Mouse (Mus musculus): ENCODE data around the gene Unkl. TPM values are rescaled to one million over a fixed set of nuclear protein-coding genes. Genes with fewer than 3 reads are reported as not detected.

Gene Unkl
- polyA plus RNA-seq (2014; fragmentation: Illumina TruSeq; extraction: RNeasy Lipid Tissue Mini Kit (QIAGEN cat#74804); ENCODE audit: low read depth, low replicate concordance): 29.1 TPM

GRCm38 (mm10) chr17:25188150-25189031 is at the start of gene Unkl:
Unkl (plus strand) TSS chr17:25188397.

DNA sequence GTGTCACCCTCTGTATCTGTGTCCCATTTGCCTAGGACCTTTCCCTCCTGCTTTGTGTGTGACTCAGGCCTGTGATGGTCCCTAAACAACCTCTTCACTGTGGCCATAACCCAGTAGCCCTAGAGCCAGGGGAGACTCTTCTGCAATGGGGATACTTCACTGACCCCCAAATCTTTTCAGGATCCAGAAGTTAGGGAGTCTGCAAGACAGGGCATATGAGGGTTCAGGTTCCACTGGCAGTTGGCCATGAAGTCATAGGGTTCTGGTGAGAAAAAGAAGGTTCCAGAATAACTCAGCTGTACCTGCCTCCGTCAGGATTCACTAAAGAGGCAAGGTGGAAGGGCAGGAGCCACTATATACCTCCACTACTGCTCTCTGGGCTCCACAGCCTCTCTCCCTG is 26.0 kb upstream of the Unkl start, which contains the start of gene Ccdc154:
Gene Ccdc154, plus strand, starts transcription at position 301 of the 400 bp plus-strand sequence.

DNA sequence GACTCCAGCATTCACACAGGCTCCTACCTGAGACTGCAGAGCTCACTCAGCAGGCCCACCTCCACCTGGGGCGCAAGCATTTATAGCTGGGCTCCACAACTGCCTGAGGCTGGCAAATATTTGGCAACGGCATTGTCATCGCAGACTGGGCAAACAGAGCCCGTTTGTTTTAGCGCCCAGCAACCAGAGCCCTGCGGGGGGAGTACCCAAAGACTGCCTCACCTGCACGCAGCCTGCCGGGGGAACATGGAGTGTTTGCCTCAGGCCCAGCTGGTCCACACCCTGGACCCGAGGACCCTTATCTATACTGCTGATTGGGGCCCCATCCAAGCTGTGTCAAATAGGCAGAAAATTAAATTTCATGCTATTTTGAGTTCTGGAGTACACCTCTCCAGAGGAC is 12.8 kb upstream of the Unkl start, which contains the start of gene Gm38655:
Gene Gm38655, minus strand, starts transcription at position 61 of the 400 bp plus-strand sequence.

DNA sequence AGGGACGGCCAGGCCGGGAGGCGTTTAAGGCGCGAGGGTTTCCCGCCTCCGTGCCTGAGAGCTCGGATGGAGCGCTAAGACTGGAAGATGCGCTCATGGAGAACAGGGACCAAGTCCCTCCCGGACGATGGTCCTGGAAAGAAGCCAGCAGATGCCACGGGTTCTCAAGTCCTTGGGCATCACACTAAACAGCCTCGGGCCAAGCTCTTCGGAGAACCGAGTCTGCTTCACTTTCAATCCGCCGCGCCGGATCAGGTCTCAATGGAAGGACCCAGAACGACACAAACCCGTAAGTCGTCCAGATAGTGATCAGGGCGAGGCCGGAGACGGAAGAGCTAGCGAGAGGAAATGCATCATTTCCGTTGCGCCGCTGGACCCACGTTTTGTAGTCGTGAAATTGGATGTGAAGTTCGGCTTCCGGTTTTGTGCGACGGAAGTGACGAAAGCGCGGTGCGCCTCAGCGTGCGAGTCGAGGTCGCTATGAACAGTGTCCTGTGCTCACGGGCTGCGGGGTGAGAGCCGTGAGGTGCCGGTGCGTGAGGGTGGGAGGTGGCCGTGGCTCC is 4.0 kb upstream of the Unkl start, which contains the start of gene BC003965:
Gene BC003965, plus strand, starts transcription at position 426 of the 563 bp plus-strand sequence.

DNA sequence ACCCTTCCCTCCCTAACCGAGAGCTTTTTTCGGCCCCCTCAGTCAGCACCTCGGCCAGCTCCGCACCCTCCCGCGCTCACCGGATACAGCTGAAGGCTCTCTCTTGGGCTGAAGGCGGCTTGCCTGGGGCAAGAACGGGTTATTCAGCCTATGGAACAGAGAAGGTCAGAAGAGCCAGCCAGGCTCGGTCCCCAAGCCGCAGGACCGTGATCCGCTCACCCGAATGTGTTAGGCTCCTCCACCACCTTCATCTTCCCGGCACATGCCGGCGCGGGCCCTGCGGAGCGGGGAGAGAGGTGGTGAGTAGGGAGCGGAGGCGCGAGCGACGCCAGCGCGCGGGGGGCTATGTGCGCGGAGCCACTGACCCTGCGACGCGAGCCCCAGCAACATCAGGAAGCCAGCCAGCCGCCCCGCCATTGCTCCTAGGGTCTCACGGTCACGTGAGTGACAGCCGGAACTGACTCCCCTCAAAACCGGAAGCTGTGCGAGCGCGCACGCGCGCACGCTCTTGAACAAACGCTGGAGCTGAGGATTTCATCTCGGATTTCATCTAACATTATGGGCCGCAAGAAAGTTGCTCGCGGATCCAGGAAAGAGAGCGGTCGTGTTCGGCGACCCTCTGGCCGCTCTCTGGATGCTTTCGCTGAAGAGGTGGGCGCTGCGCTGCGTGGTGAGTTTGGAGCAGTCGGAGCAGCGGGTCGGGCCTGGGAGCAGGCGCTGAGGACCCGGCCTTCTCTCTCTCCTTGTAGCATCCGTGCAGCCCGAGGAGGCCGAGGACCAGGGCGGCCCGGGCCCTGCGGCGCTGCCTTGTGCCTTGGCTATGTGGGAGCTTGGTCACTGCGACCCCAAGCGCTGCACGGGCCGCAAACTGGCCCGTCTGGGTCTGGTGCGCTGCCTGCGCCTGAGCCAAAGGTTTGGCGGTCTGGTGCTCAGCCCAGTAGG is 51.8 kb downstream of the Unkl start, which contains the start of the genes Gnptg and Tsr3:
Gene Gnptg, minus strand, starts transcription at position 430 of the 942 bp plus-strand sequence.
Gene Tsr3, plus strand, starts transcription at position 476 of the 942 bp plus-strand sequence.

GRCm38 (mm10) chr17:25256140-25256754 is 68.0 kb downstream of the Unkl start, which contains the start of gene Baiap3:
Baiap3 (minus strand) TSS chr17:25256364.

DNA sequence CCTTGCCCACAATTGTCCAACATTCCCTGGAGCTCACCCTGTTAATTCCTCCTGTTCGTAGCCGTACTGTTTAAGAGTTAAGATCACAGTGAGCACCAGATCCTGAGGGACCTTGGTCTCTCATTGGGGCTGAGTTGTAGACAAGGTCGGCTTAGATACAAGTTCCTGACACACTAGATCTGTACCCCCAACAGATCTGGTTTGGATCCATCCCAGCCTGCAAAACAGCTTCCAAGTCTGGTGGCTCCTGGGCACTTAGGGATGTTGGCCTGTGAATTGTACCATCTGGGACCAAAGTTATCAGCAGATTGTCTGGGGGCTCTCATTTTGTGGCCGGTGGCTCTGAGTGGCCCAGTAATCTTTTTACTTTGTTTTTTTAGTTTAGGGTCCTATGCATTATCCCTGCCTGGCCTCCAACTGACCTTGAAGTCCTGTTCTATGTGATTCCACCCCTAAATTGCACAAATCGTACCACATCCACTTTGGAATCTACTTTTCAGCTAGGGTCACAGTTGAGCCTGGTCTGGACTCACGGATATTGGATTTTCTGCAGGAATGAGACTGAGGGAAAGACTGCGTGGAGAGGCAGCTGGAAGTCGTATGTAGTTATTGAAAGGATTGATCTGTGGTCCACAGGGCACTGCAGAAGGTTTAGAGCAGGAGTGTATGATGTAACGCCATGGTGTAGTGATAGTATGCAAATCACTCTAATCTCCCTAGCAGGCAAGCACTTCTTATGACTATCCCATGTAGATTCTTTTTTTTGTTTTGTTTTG is 86.6 kb downstream of the Unkl start, which contains the start of gene Ube2i:
Gene Ube2i, minus strand, starts transcription at position 52 of the 776 bp plus-strand sequence.

Other genes starting within 250 kb of the Unkl start
- gene Jpt2, start 227.7 kb upstream of the Unkl start, polyA plus RNA-seq (2014; fragmentation: Illumina TruSeq; extraction: RNeasy Lipid Tissue Mini Kit (QIAGEN cat#74804); ENCODE audit: low read depth, low replicate concordance): 80.0 TPM
- 4.7 TPM for gene Cramp1l, start 172.6 kb upstream of the Unkl start, polyA plus RNA-seq (2014; fragmentation: Illumina TruSeq; extraction: RNeasy Lipid Tissue Mini Kit (QIAGEN cat#74804); ENCODE audit: low read depth, low replicate concordance)
- gene Ift140, start 172.3 kb upstream of the Unkl start, polyA plus RNA-seq (2014; fragmentation: Illumina TruSeq; extraction: RNeasy Lipid Tissue Mini Kit (QIAGEN cat#74804); ENCODE audit: low read depth, low replicate concordance): 7.6 TPM
- gene Tmem204, start 104.8 kb upstream of the Unkl start, polyA plus RNA-seq (2014; fragmentation: Illumina TruSeq; extraction: RNeasy Lipid Tissue Mini Kit (QIAGEN cat#74804); ENCODE audit: low read depth, low replicate concordance): 16.4 TPM
- gene Telo2, start 72.4 kb upstream of the Unkl start, polyA plus RNA-seq (2014; fragmentation: Illumina TruSeq; extraction: RNeasy Lipid Tissue Mini Kit (QIAGEN cat#74804); ENCODE audit: low read depth, low replicate concordance): 2.3 TPM
- not detected for gene Ptx4, start 67.6 kb upstream of the Unkl start, polyA plus RNA-seq (2014; fragmentation: Illumina TruSeq; extraction: RNeasy Lipid Tissue Mini Kit (QIAGEN cat#74804); ENCODE audit: low read depth, low replicate concordance)
- 5.4 TPM for gene Clcn7, start 55.0 kb upstream of the Unkl start, polyA plus RNA-seq (2014; fragmentation: Illumina TruSeq; extraction: RNeasy Lipid Tissue Mini Kit (QIAGEN cat#74804); ENCODE audit: low read depth, low replicate concordance)
- not detected for gene Ccdc154, start 25.9 kb upstream of the Unkl start, polyA plus RNA-seq (2014; fragmentation: Illumina TruSeq; extraction: RNeasy Lipid Tissue Mini Kit (QIAGEN cat#74804); ENCODE audit: low read depth, low replicate concordance)
- not detected for gene Gm38655, start 12.9 kb upstream of the Unkl start, polyA plus RNA-seq (2014; fragmentation: Illumina TruSeq; extraction: RNeasy Lipid Tissue Mini Kit (QIAGEN cat#74804); ENCODE audit: low read depth, low replicate concordance)
- 17.3 TPM for gene BC003965, start 3.8 kb upstream of the Unkl start, polyA plus RNA-seq (2014; fragmentation: Illumina TruSeq; extraction: RNeasy Lipid Tissue Mini Kit (QIAGEN cat#74804); ENCODE audit: low read depth, low replicate concordance)
- gene Gnptg, start 51.7 kb downstream of the Unkl start, polyA plus RNA-seq (2014; fragmentation: Illumina TruSeq; extraction: RNeasy Lipid Tissue Mini Kit (QIAGEN cat#74804); ENCODE audit: low read depth, low replicate concordance): 25.4 TPM
- 3.8 TPM for gene Tsr3, start 51.8 kb downstream of the Unkl start, polyA plus RNA-seq (2014; fragmentation: Illumina TruSeq; extraction: RNeasy Lipid Tissue Mini Kit (QIAGEN cat#74804); ENCODE audit: low read depth, low replicate concordance)
- gene Baiap3, start 68.0 kb downstream of the Unkl start, polyA plus RNA-seq (2014; fragmentation: Illumina TruSeq; extraction: RNeasy Lipid Tissue Mini Kit (QIAGEN cat#74804); ENCODE audit: low read depth, low replicate concordance): not detected
- 148 TPM for gene Ube2i, start 86.2 kb downstream of the Unkl start, polyA plus RNA-seq (2014; fragmentation: Illumina TruSeq; extraction: RNeasy Lipid Tissue Mini Kit (QIAGEN cat#74804); ENCODE audit: low read depth, low replicate concordance)
- not detected for gene Prss34, start 110.0 kb downstream of the Unkl start, polyA plus RNA-seq (2014; fragmentation: Illumina TruSeq; extraction: RNeasy Lipid Tissue Mini Kit (QIAGEN cat#74804); ENCODE audit: low read depth, low replicate concordance)
- not detected for gene Prss28, start 120.2 kb downstream of the Unkl start, polyA plus RNA-seq (2014; fragmentation: Illumina TruSeq; extraction: RNeasy Lipid Tissue Mini Kit (QIAGEN cat#74804); ENCODE audit: low read depth, low replicate concordance)
- not detected for gene Prss29, start 130.3 kb downstream of the Unkl start, polyA plus RNA-seq (2014; fragmentation: Illumina TruSeq; extraction: RNeasy Lipid Tissue Mini Kit (QIAGEN cat#74804); ENCODE audit: low read depth, low replicate concordance)
- not detected for gene Tpsab1, start 157.2 kb downstream of the Unkl start, polyA plus RNA-seq (2014; fragmentation: Illumina TruSeq; extraction: RNeasy Lipid Tissue Mini Kit (QIAGEN cat#74804); ENCODE audit: low read depth, low replicate concordance)
- not detected for gene Tpsb2, start 177.9 kb downstream of the Unkl start, polyA plus RNA-seq (2014; fragmentation: Illumina TruSeq; extraction: RNeasy Lipid Tissue Mini Kit (QIAGEN cat#74804); ENCODE audit: low read depth, low replicate concordance)
- gene Tpsg1, start 180.9 kb downstream of the Unkl start, polyA plus RNA-seq (2014; fragmentation: Illumina TruSeq; extraction: RNeasy Lipid Tissue Mini Kit (QIAGEN cat#74804); ENCODE audit: low read depth, low replicate concordance): not detected
- gene Cacna1h, start 245.4 kb downstream of the Unkl start, polyA plus RNA-seq (2014; fragmentation: Illumina TruSeq; extraction: RNeasy Lipid Tissue Mini Kit (QIAGEN cat#74804); ENCODE audit: low read depth, low replicate concordance): not detected